Mouse (Mus musculus): ENCODE data around the gene Ginm1. TPM values are rescaled to one million over a fixed set of nuclear protein-coding genes. Genes with fewer than 3 reads are reported as not detected.

Gene Ginm1
- polyA plus RNA-seq, 1 experiment, result 22.2 TPM

DNA sequence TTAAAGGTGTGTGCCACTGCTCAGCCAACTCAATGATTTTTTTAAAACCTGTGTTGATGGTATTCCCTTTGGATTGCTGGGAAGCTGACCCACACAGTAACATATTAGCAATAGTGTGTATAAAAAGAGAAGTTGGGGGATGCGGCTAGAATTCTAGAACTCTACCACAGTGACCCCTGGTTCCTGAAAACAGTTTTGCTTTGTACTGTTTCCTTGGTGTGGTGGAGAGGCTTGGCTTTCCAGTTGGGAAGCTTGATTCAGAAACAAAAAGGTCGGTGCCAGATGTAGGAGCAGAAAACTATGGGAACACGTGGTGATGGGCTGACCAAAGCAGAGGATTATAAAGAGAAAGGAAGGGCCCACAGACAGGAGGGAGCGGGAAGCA, 32.6 kb upstream of the Ginm1 start:
- Histone ChIP-seq H3K4me3 (no peak overlapping the region), H3K36me3 (ENCODE audit: control insufficient read depth, insufficient read depth) (peaks cover 15% of the 10 kb centered on the region), H3ac (ENCODE audit: control insufficient read depth, insufficient read length) (no peak overlapping the region), H3K27me3 (ENCODE audit: control insufficient read depth, insufficient read depth, insufficient read length) (no peaks in the 10 kb centered on the region), H3K79me2 (ENCODE audit: control insufficient read depth, insufficient read depth) (no peaks in the 10 kb centered on the region), H3K4me2 (ENCODE audit: low read depth) (no peak overlapping the region)
- TF ChIP-seq POLR2A (IDR thresholded peaks at IDR 0.05; ENCODE audit: insufficient read length, low read depth) (no peak), TCF3 (IDR thresholded peaks at IDR 0.05; ENCODE audit: insufficient read length, low read depth) (no peak), MYOG (IDR thresholded peaks at IDR 0.05; ENCODE audit: control insufficient read depth in 1 of 3, insufficient read depth in 1 of 3, insufficient read length in 2 of 3, low read depth in 2 of 3) (no peak), USF1 (IDR thresholded peaks at IDR 0.05; ENCODE audit: low read depth) (no peak), TCF12 (IDR thresholded peaks at IDR 0.05; ENCODE audit: insufficient read depth, poor library complexity, severe bottlenecking) (no peak), REST (IDR thresholded peaks at IDR 0.05; ENCODE audit: insufficient read depth, insufficient read length) (no peak), POLR2AphosphoS2 (IDR thresholded peaks at IDR 0.05; ENCODE audit: insufficient read length, low read depth) (no peak), E2F4 (IDR thresholded peaks at IDR 0.05; ENCODE audit: insufficient read depth) (no peak), SRF (IDR thresholded peaks at IDR 0.05; ENCODE audit: control insufficient read depth, insufficient read length, low read depth) (no peak), MYOD1 (IDR thresholded peaks at IDR 0.05; ENCODE audit: control insufficient read depth in 1 of 3, insufficient read length in 2 of 3, low read depth in 2 of 3) (no peak), CEBPB (IDR thresholded peaks at IDR 0.05; ENCODE audit: insufficient read depth, poor library complexity, severe bottlenecking) (no peak), MAX (IDR thresholded peaks at IDR 0.05; ENCODE audit: low read depth) (no peak)

DNA sequence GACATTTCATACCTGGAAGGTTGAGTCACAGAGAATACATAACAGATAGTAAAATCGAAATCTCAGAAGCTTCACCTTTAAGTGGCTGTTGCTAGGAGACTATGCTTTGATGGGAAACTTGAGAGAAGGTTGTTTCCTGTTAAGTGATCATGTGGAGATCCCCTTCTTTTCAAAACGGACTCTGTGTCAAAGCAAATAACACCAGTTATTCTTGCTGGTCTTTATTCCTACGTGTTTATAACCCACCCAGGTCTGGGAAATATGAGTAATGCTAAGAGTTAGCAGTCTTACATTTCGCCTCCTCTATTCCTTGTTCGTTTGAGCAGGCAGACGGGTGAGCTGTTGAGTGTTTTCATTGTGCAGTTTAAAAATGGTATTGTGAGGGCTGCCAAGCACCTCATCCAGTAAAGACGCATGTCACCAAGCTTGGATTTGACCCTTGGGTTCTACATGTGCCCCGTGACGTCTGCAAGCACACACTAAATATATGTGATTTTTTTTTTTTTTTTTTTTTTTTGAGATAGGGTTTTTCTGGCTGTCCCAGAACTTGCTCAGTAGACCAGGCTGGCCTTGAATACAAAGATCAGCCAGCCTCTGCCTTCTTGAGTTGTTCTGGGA, 32.1 kb upstream of the Ginm1 start:
- Histone ChIP-seq H3K27me3 (ENCODE audit: control insufficient read depth, insufficient read depth, insufficient read length) (no peaks in the 10 kb centered on the region), H3K36me3 (ENCODE audit: control insufficient read depth, insufficient read depth) (peaks cover 20% of the 10 kb centered on the region), H3K79me2 (ENCODE audit: control insufficient read depth, insufficient read depth) (no peaks in the 10 kb centered on the region), H3K4me2 (ENCODE audit: low read depth) (no peak overlapping the region), H3ac (ENCODE audit: control insufficient read depth, insufficient read length) (no peak overlapping the region), H3K4me3 (no peak overlapping the region)
- no peak for TF ChIP-seq E2F4 (IDR thresholded peaks at IDR 0.05; ENCODE audit: insufficient read depth)

DNA sequence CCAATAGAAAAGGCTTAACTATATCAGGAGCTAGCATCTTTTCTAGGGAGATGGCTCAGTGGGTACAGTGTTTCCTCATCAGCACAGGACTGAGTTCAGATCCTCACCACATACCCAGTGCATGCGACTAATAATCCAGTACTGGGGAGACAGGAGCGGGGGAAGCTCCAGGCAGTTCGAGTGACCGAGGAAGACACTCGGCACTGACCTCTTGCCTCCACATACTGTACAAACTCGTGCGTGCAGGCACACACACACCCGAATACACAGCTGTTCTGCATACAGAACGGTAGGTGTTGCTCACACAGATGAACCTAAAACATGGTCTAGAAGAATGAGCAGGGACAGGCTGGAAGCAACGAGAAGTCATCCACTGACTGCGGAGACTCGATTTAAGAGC, 29.4 kb upstream of the Ginm1 start:
- peaks cover 28% of the 10 kb centered on the region for H3K36me3 ChIP-seq (ENCODE audit: control insufficient read depth, insufficient read depth)

DNA sequence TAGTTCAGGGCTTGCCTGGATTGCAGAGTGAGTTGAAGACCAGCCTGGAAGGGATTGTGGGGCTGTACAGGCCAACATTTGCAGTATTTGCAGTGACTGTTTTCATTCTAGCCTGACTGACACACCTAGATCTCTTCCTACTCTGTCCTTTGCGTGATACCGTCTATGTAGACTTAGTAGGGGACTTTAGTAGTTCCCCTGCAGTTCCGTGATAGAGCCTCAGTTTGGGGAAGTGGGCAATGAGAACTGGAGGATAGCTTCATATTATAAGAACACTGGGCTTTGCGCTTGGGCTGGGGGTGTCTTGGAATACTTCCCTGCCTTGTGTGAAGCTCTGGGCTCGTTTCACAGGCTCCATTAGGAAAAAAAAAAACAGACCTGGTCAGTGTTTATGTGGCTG, 27.5 kb upstream of the Ginm1 start:
- Histone ChIP-seq H3K79me2 (ENCODE audit: control insufficient read depth, insufficient read depth) (no peaks in the 10 kb centered on the region), H3ac (ENCODE audit: control insufficient read depth, insufficient read length) (no peak overlapping the region), H3K36me3 (ENCODE audit: control insufficient read depth, insufficient read depth) (peaks cover 35% of the 10 kb centered on the region), H3K27me3 (ENCODE audit: control insufficient read depth, insufficient read depth, insufficient read length) (no peaks in the 10 kb centered on the region), H3K4me3 (no peak overlapping the region), H3K4me2 (ENCODE audit: low read depth) (no peak overlapping the region)
- TF ChIP-seq E2F4 (IDR thresholded peaks at IDR 0.05; ENCODE audit: insufficient read depth), result no peak
- no peak for TF ChIP-seq TCF3 (IDR thresholded peaks at IDR 0.05; ENCODE audit: insufficient read length, low read depth)
- no peak for TF ChIP-seq MAX (IDR thresholded peaks at IDR 0.05; ENCODE audit: low read depth)
- TF ChIP-seq MYOD1 (IDR thresholded peaks at IDR 0.05; ENCODE audit: control insufficient read depth in 1 of 3, insufficient read length in 2 of 3, low read depth in 2 of 3), result no peak
- TF ChIP-seq SRF (IDR thresholded peaks at IDR 0.05; ENCODE audit: control insufficient read depth, insufficient read length, low read depth), result no peak
- no peak for TF ChIP-seq TCF12 (IDR thresholded peaks at IDR 0.05; ENCODE audit: insufficient read depth, poor library complexity, severe bottlenecking)
- no peak for TF ChIP-seq REST (IDR thresholded peaks at IDR 0.05; ENCODE audit: insufficient read depth, insufficient read length)
- no peak for TF ChIP-seq CEBPB (IDR thresholded peaks at IDR 0.05; ENCODE audit: insufficient read depth, poor library complexity, severe bottlenecking)
- no peak for TF ChIP-seq USF1 (IDR thresholded peaks at IDR 0.05; ENCODE audit: low read depth)
- TF ChIP-seq POLR2AphosphoS2 (IDR thresholded peaks at IDR 0.05; ENCODE audit: insufficient read length, low read depth), result no peak
- no peak for TF ChIP-seq POLR2A (IDR thresholded peaks at IDR 0.05; ENCODE audit: insufficient read length, low read depth)
- no peak for TF ChIP-seq MYOG (IDR thresholded peaks at IDR 0.05; ENCODE audit: control insufficient read depth in 1 of 3, insufficient read depth in 1 of 3, insufficient read length in 2 of 3, low read depth in 2 of 3)

More for the DNA sequence above, 29.4 kb upstream of the Ginm1 start:
- H3K4me2 ChIP-seq (ENCODE audit: low read depth), result no peak overlapping the region
- H3K79me2 ChIP-seq (ENCODE audit: control insufficient read depth, insufficient read depth), result no peaks in the 10 kb centered on the region
- no peaks in the 10 kb centered on the region for H3K27me3 ChIP-seq (ENCODE audit: control insufficient read depth, insufficient read depth, insufficient read length)
- no peak overlapping the region for H3K4me3 ChIP-seq
- TF ChIP-seq E2F4 (IDR thresholded peaks at IDR 0.05; ENCODE audit: insufficient read depth) (no peak), CEBPB (IDR thresholded peaks at IDR 0.05; ENCODE audit: insufficient read depth, poor library complexity, severe bottlenecking) (no peak), REST (IDR thresholded peaks at IDR 0.05; ENCODE audit: insufficient read depth, insufficient read length) (no peak), TCF3 (IDR thresholded peaks at IDR 0.05; ENCODE audit: insufficient read length, low read depth) (no peak), MYOD1 (IDR thresholded peaks at IDR 0.05; ENCODE audit: control insufficient read depth in 1 of 3, insufficient read length in 2 of 3, low read depth in 2 of 3) (no peak), SRF (IDR thresholded peaks at IDR 0.05; ENCODE audit: control insufficient read depth, insufficient read length, low read depth) (no peak), POLR2AphosphoS2 (IDR thresholded peaks at IDR 0.05; ENCODE audit: insufficient read length, low read depth) (no peak)
- no peak overlapping the region for H3ac ChIP-seq (ENCODE audit: control insufficient read depth, insufficient read length)

DNA sequence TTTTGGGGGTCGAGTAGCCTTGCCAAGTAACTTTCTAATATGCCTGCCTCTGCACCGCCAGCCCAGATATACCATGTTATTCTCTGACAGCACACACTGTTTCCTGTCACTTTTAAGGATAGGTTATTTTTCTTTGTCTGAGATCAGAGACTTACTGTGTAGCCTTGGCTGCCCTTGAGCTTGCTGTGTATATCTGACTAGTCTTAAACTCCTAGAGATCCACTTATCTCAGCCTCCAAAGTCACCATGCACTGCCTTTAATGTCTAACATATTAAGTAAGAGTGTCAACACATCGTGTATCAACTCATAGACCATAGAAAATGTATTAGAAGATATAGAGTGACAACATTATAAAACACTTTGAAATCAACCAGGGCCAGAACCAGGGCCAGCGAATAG, 27.0 kb upstream of the Ginm1 start:
- H3K27me3 ChIP-seq (ENCODE audit: control insufficient read depth, insufficient read depth, insufficient read length), result no peaks in the 10 kb centered on the region
- H3K36me3 ChIP-seq (ENCODE audit: control insufficient read depth, insufficient read depth), result peaks cover 37% of the 10 kb centered on the region
- H3K4me2 ChIP-seq (ENCODE audit: low read depth), result no peak overlapping the region
- no peak overlapping the region for H3K4me3 ChIP-seq
- no peaks in the 10 kb centered on the region for H3K79me2 ChIP-seq (ENCODE audit: control insufficient read depth, insufficient read depth)
- no peak for TF ChIP-seq E2F4 (IDR thresholded peaks at IDR 0.05; ENCODE audit: insufficient read depth)
- TF ChIP-seq MAX (IDR thresholded peaks at IDR 0.05; ENCODE audit: low read depth), result no peak
- TF ChIP-seq MYOD1 (IDR thresholded peaks at IDR 0.05; ENCODE audit: control insufficient read depth in 1 of 3, insufficient read length in 2 of 3, low read depth in 2 of 3), result no peak
- no peak overlapping the region for H3ac ChIP-seq (ENCODE audit: control insufficient read depth, insufficient read length)
